Mouse (Mus musculus): ENCODE data around the gene Ctnnd1.

DNA sequence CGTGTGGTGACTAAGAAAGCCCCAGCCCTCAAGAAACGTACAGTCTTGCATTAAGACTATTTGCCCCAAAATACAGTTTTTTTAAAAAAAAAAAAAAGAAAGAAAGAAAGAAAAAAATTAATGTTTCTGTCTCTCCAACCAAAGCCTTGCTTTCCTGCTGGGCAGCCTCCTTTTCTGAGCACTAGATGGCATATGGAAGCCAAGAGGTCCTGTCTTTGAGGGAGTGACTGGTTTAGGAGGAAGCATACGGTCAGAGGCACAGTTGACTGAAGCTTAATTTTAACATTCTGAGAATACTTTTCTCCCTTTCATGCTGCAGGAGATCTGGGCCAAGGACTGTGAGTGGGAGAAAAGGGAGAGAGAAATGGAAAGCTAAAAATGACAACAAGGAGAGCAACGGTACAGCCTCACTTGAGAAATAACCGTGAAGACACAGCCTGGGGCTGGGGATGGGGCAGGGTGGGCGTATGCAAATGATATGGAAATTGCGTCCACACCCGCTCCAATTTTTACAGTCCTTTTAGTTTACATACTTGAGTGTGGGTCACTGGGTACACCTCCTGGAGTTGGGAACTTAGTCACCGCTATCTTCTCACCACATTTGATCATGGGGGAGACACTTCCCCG is 93.6 kb downstream of the Ctnnd1 start:
- peak; percentile 69 for TF ChIP-seq CTCF (IDR thresholded peaks at IDR 0.05; ENCODE audit: low read depth)
- TF ChIP-seq EP300 (optimal IDR thresholded peaks at IDR 0.05), result no peak
